Mouse (Mus musculus): ENCODE measurements around the gene Ptprn2.

GRCm38 (mm10) chr12:117083856-117084701 is 598.6 kb downstream of the Ptprn2 start:
- TF ChIP-seq CTCF (IDR thresholded peaks at IDR 0.05; ENCODE audit: control insufficient read depth, insufficient read depth, insufficient replicate concordance, low read depth, low read length) (no peak), POLR2A (IDR thresholded peaks at IDR 0.05; ENCODE audit: control insufficient read depth, low read depth, low read length) (no peak)
